Mouse (Mus musculus) midbrain, embryonic 14.5 days (tissue): Measurements from ENCODE around the gene Adgrd1. TPM values are rescaled to one million over a fixed set of nuclear protein-coding genes. Genes with fewer than 3 reads are reported as not detected.

Source experiments
- ATAC-seq: fragments of 200-750 bp; cut with Nextera tagmentation; 2 replicates; pipeline ENCODE4 v1.8.0; 2017; ENCODE audit warnings: moderate number of reproducible peaks, moderate library complexity; ENCODE audit not compliant: low FRiP score, low TSS enrichment
- DNase-seq: peaks from one replicate; pipeline ENCODE4 v3.0.0-alpha.2; 2015
- H3K27ac ChIP-seq: fragments of 300-500 bp; sonication (generic); replicated peaks from 2 replicates; pipeline ENCODE4 v1.5.1; 2014; ENCODE audit warnings: mild to moderate bottlenecking, low read depth, low read length, moderate library complexity
- H3K27me3 ChIP-seq: fragments of 300-500 bp; sonication (generic); 2 replicates; pipeline ENCODE4 v1.6.1; 2014; ENCODE audit warnings: low read length, control low read depth, mixed read lengths; ENCODE audit not compliant: control insufficient read depth, insufficient read depth
- H3K36me3 ChIP-seq: fragments of 300-500 bp; sonication (generic); 2 replicates; pipeline ENCODE4 v1.6.1; 2014; ENCODE audit warnings: low read length, control low read depth; ENCODE audit not compliant: control insufficient read depth, insufficient read depth
- H3K4me1 ChIP-seq: fragments of 300-500 bp; sonication (generic); 2 replicates; pipeline ENCODE4 v1.6.1; 2014; ENCODE audit warnings: mild to moderate bottlenecking, antibody characterized with exemption, low read length, control low read depth; ENCODE audit not compliant: control insufficient read depth, insufficient read depth
- H3K4me2 ChIP-seq: fragments of 300-500 bp; sonication (generic); 2 replicates; pipeline ENCODE4 v1.6.1; 2014; ENCODE audit warnings: mild to moderate bottlenecking, low read length, moderate library complexity
- H3K4me3 ChIP-seq: fragments of 300-500 bp; sonication (generic); replicated peaks from 2 replicates; pipeline ENCODE4 v1.5.1; 2014; ENCODE audit warnings: low read depth, low read length
- H3K9ac ChIP-seq: fragments of 300-500 bp; sonication (generic); replicated peaks from 2 replicates; pipeline ENCODE4 v1.6.1; 2014; ENCODE audit warnings: mild to moderate bottlenecking, low read length, moderate library complexity
- H3K9me3 ChIP-seq: fragments of 300-500 bp; sonication (generic); 2 replicates; pipeline ENCODE4 v1.6.1; 2016; ENCODE audit warnings: low read length, control low read depth, mixed read lengths; ENCODE audit not compliant: control insufficient read depth
- WGBS: fragments of 180-500 bp; shearing (Covaris S2); extraction: QIAGEN DNeasy Blood & Tissue Kit; methylation state at CpG from one replicate; pipeline ENCODE4 v1.1.7; 2014; 5-methylcytosine and 5-hydroxymethylcytosine counted together
- polyA plus RNA-seq: library from polyadenylated mRNA; unstranded; fragments of >200 nt; fragmentation: Nextera tagmentation; extraction: Ambion mirVana; gene quantifications from 2 replicates; pipeline ENCODE4 v1.2.1, GENCODE M21; 2014

Gene Adgrd1
- polyA plus RNA-seq, 1 experiment from 2014 or later = 0.07 TPM

GRCm38 (mm10) chr5:129161372-129162051, 65.0 kb downstream of the Adgrd1 start:
- WGBS = 86% methylated on average over 11 of the region's 11 CpGs
- ATAC-seq (no peak), DNase-seq (no peak)
- Histone ChIP-seq H3K4me3 (no peak overlapping the region), H3K27ac (no peak overlapping the region), H3K4me2 (no peak overlapping the region), H3K36me3 (no peaks in the 10 kb centered on the region), H3K27me3 (no peaks in the 10 kb centered on the region), H3K9me3 (no peaks in the 10 kb centered on the region), H3K4me1 (peaks cover 9% of the 10 kb centered on the region; the same call in 1 of the 2 replicates), H3K9ac (no peak overlapping the region)

GRCm38 (mm10) chr5:129163416-129163815, 66.9 kb downstream of the Adgrd1 start:
- ATAC-seq = no peak
- H3K4me2 ChIP-seq = no peak overlapping the region
- no peak for DNase-seq
- H3K9ac ChIP-seq = no peak overlapping the region
- H3K4me3 ChIP-seq = no peak overlapping the region
- no peaks in the 10 kb centered on the region for H3K4me1 ChIP-seq
- no peaks in the 10 kb centered on the region for H3K9me3 ChIP-seq
- H3K36me3 ChIP-seq = no peaks in the 10 kb centered on the region
- no peaks in the 10 kb centered on the region for H3K27me3 ChIP-seq
- WGBS = 62% methylated on average over 8 of the region's 8 CpGs
- no peak overlapping the region for H3K27ac ChIP-seq

- Histone ChIP-seq H3K4me2 (no peak overlapping the region), H3K9me3 (no peaks in the 10 kb centered on the region), H3K9ac (no peak overlapping the region), H3K4me3 (no peak overlapping the region), H3K27ac (no peak overlapping the region), H3K4me1 (no peaks in the 10 kb centered on the region), H3K27me3 (no peaks in the 10 kb centered on the region), H3K36me3 (no peaks in the 10 kb centered on the region)
- no peak for DNase-seq
- 62% methylated on average over 10 of the region's 10 CpGs for WGBS
- ATAC-seq = no peak
Measured at GRCm38 (mm10) chr5:129164091-129164490, 67.5 kb downstream of the Adgrd1 start.

- no peak for ATAC-seq
- Histone ChIP-seq H3K27me3 (no peaks in the 10 kb centered on the region), H3K9me3 (no peaks in the 10 kb centered on the region), H3K4me2 (no peak overlapping the region), H3K4me1 (peaks cover 8% of the 10 kb centered on the region; the same call in 1 of the 2 replicates), H3K27ac (no peak overlapping the region), H3K9ac (no peak overlapping the region), H3K36me3 (no peaks in the 10 kb centered on the region), H3K4me3 (no peak overlapping the region)
- 90% methylated on average over 10 of the region's 10 CpGs for WGBS
- no peak for DNase-seq
Measured at GRCm38 (mm10) chr5:129164911-129165584, 68.5 kb downstream of the Adgrd1 start.

GRCm38 (mm10) chr5:129165595-129165994, 69.0 kb downstream of the Adgrd1 start:
- Histone ChIP-seq H3K9me3 (no peaks in the 10 kb centered on the region), H3K4me1 (peaks cover 8% of the 10 kb centered on the region; the same call in 1 of the 2 replicates), H3K4me2 (no peak overlapping the region), H3K27me3 (no peaks in the 10 kb centered on the region), H3K4me3 (no peak overlapping the region), H3K36me3 (no peaks in the 10 kb centered on the region), H3K27ac (no peak overlapping the region), H3K9ac (no peak overlapping the region)
- ATAC-seq (no peak), DNase-seq (no peak)
- WGBS = 72% methylated on average over 7 of the region's 7 CpGs

- Histone ChIP-seq H3K4me1 (peaks cover 8% of the 10 kb centered on the region; the same call in 1 of the 2 replicates), H3K9me3 (no peaks in the 10 kb centered on the region), H3K36me3 (no peaks in the 10 kb centered on the region), H3K9ac (no peak overlapping the region), H3K27ac (no peak overlapping the region), H3K4me3 (no peak overlapping the region), H3K4me2 (no peak overlapping the region), H3K27me3 (no peaks in the 10 kb centered on the region)
- DNase-seq (no peak), ATAC-seq (no peak)
- WGBS = 66% methylated on average over 5 of the region's 5 CpGs
Measured at GRCm38 (mm10) chr5:129169090-129169489, 72.5 kb downstream of the Adgrd1 start.

GRCm38 (mm10) chr5:129169567-129169966, 73.0 kb downstream of the Adgrd1 start:
- WGBS = 16% methylated on average over 4 of the region's 4 CpGs
- no peak overlapping the region for H3K9ac ChIP-seq
- ATAC-seq = no peak
- no peaks in the 10 kb centered on the region for H3K9me3 ChIP-seq
- no peak overlapping the region for H3K4me3 ChIP-seq
- no peaks in the 10 kb centered on the region for H3K36me3 ChIP-seq
- DNase-seq = no peak
- no peaks in the 10 kb centered on the region for H3K27me3 ChIP-seq
- no peak overlapping the region for H3K4me2 ChIP-seq
- H3K4me1 ChIP-seq = peaks cover 8% of the 10 kb centered on the region; the same call in 1 of the 2 replicates
- no peak overlapping the region for H3K27ac ChIP-seq

- no peaks in the 10 kb centered on the region for H3K27me3 ChIP-seq
- WGBS = 89% methylated on average over 6 of the region's 6 CpGs
- peaks cover 8% of the 10 kb centered on the region; the same call in 1 of the 2 replicates for H3K4me1 ChIP-seq
- ATAC-seq (no peak), DNase-seq (no peak)
- H3K9ac ChIP-seq = no peak overlapping the region
- no peak overlapping the region for H3K4me3 ChIP-seq
- no peak overlapping the region for H3K4me2 ChIP-seq
- H3K9me3 ChIP-seq = no peaks in the 10 kb centered on the region
- no peak overlapping the region for H3K27ac ChIP-seq
- no peaks in the 10 kb centered on the region for H3K36me3 ChIP-seq
Measured at GRCm38 (mm10) chr5:129172533-129172932, 76.0 kb downstream of the Adgrd1 start.

GRCm38 (mm10) chr5:129175925-129176324, 79.4 kb downstream of the Adgrd1 start:
- Histone ChIP-seq H3K27me3 (no peaks in the 10 kb centered on the region), H3K4me1 (no peaks in the 10 kb centered on the region), H3K9ac (no peak overlapping the region), H3K4me2 (no peak overlapping the region), H3K9me3 (no peaks in the 10 kb centered on the region), H3K27ac (no peak overlapping the region), H3K4me3 (no peak overlapping the region), H3K36me3 (no peaks in the 10 kb centered on the region)
- DNase-seq (no peak), ATAC-seq (no peak)
- 14% methylated on average over 3 of the region's 3 CpGs for WGBS
